Mouse (Mus musculus) ES-CJ7 (cell line): ENCODE measurements around the gene Fam180a.
A peak's percentile ranks its signal among the peaks of the same experiment; 100 is the strongest.

Experiments used
- DNase-seq: peaks from one replicate; pipeline ENCODE4 v3.0.0; 2011; ENCODE audit warnings: low read depth, low spot score

Fam180a gene

GRCm38 (mm10) chr6:35313520-35313919 lies 12.4 kb downstream of the Fam180a start:
- no peak for DNase-seq

DNA sequence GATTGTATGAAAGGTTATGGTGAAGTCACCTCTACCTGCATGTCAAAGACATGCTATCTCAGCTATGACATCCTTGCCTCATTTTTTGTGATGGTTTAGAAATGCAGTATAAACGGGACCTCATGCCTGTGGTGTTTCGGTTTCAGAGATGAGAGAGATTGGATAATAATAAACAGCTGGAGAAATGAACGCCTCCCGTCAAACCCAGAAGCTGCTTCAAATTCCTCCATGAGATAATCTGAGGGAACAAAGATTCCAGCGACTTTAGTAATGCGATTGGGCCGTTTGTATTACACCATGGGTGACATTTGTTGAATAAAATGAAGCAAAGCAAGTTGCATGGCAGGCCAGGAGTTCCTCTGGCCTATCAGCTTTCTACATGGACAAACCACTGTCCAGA lies 16.5 kb downstream of the Fam180a start:
- DNase-seq, result no peak

GRCm38 (mm10) chr6:35308037-35308436 lies 17.9 kb downstream of the Fam180a start, which contains the start of gene Slc13a4:
TSS of gene Slc13a4 (minus strand) at chr6:35308131.
- DNase-seq, result peak; percentile 50

DNA sequence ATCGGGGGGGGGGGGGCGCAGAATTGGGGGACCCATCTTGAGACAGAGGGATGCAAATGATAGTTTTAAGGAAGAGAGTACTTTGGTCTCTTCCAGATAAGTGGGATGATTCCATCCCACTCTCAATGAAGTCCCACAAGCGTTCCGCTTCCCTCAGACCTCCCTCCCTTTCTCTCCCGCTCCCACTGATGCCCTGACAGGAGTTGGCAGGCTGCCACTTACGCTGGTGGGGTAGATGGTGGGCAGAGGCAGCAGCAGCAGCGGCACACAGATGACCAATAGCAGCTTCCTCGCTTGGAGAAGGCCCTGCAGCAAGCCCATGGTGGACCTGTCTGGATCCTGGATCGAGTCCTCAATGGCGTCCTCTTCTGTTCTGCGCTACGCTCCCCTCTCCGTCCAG lies 18.8 kb downstream of the Fam180a start:
- no peak for DNase-seq

GRCm38 (mm10) chr6:35303355-35303900 lies 22.5 kb downstream of the Fam180a start:
- DNase-seq, result no peak

- no peak for DNase-seq
Observed at GRCm38 (mm10) chr6:35302581-35302980, 23.4 kb downstream of the Fam180a start.

- DNase-seq, result no peak
Observed at GRCm38 (mm10) chr6:35298323-35298722, 27.6 kb downstream of the Fam180a start.

DNA sequence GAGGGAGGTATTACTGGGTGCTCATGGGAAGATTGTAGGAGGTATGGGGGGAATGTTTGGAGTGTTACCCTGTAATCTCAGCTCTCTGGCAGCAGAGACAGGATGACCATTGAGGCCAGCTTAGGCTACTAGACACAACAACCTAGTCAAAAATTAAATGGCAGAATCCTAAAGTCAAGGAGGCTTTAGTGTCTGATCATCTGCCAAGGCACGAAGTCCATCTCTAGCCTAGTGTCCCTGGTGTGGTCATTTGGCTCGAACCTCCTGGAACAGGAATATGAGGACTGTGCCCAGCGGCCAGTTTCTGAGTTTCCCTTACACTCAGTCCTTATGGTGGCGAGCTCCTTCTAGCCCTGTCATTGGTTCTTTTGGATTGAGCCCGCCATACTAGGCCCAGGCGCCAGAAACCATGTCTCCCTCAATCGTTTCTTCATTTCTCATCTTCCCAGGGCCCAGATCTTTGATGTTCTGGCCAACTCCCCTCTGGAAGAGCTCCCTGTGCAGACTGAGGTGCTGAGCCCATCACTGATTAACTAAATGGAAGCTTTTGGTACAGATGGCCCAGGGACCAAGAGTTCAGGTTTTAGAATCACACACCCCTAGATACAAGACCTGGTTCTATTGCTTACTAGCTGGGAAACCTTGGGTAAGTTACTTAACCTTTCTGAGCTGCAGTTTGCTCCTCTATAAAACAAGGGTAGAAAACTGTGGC lies 28.3 kb downstream of the Fam180a start:
- no peak for DNase-seq

DNA sequence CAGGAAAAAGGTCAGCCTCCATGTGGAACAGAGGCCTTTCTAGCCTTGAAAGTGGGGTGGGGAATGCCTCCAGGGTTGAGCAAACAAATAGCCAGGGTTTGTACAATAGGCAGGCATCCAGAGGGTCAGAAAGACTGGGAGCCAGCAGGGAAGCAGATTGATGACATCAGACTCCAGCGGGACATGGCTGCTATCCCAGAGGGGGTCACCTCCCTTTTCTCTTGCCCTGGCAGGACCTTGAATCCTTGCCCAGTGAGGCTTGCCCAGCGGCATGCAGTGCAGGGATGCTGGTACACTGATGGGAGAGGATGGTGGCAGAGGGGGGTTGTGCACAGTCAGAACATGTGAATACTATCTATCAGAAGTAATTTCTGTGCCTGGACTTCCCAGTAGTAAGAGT lies 28.9 kb downstream of the Fam180a start:
- DNase-seq, result no peak

DNA sequence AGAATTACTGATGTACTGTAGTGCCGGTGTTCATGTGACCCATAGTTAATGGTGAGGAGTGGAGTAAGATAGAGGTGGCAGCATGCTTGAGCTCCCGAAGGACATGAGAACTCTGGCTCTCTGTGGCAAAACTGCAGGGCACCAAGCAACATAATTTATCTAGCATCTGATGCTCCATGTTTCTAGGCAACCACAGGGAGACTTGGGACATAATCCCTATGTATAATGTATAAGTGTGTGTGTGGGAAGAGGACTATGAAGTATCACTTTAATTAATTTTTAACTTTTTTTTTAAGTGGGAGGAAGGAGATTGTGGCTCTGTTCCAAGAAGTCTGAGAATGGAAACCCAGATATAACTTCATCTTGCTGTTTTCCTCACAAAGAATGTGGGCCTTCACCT lies 31.0 kb downstream of the Fam180a start:
- DNase-seq, result no peak

DNA sequence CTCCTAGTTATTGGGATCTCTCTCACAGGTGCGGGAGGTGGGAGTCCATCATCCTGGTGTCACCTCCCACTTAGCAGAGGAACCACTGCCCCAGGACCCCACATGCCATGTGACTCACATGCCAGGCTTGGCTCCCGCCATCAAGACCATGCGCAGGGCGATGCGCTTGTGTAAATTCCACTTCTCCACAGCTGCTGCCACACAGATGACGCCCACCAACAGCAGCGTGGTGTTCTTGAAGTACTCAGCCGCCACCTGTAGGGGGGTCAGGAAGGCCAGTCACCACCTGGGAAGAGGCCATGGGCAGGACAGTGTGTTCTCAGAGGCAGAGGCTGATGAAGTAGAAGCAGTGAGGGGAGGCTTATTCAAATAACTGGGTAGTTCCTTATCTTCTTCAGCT lies 36.3 kb downstream of the Fam180a start:
- DNase-seq, result peak; percentile 58

- peak; percentile 53 for DNase-seq
Observed at GRCm38 (mm10) chr6:35288920-35289319, 37.0 kb downstream of the Fam180a start.

DNA sequence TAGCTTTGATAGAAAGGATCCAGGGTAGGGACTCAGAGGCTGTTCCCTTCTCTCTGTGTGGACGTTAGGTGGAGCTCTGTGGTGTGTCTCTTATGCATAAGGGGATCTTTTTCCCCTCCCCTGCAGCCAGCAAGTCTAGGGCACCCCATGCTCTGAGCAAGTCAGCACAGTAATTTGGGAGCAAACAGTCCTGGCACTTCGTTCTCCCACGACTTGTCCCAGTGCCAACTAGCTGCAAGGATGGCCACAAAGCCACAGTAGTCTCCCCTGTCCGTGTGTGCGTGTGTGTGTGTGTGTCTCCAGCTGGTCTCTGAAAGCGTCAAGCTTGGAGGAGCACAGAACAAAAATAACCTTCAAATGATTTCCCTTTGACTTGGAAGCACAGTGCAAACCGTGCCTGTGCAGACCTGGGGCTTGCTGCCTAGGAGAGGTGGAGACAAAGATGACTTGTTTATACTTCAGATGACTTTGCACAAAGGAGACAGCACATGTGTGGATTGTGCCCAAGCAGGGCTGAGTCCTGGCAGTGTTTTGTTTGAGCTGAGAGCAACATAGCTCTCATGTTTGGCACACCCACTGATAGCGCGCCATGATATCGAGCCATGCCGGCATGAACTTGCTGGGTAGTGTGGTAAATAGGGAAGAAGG lies 37.7 kb downstream of the Fam180a start:
- DNase-seq, result peak; percentile 21

DNA sequence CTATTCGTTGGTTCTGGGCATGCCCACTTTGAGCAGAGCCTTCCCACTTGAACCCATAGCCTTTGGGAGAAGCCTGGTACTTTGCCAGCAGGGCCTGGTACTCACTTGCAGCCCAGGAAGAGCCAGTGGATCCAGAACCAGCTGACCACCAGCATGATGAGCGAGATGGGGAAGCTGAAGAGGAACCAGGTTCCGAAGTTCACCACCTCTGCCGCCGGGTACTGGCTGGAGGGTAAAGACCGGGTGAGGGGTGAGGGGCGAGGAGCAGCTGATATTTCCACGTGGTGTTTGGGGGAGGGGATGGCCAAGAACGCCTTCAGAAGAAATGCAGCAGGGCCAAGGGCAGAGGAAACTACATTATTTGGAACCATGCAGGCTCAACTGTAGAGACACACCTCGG lies 46.6 kb downstream of the Fam180a start:
- DNase-seq, result no peak

GRCm38 (mm10) chr6:35277903-35278587 lies 47.9 kb downstream of the Fam180a start:
- DNase-seq, result no peak

DNA sequence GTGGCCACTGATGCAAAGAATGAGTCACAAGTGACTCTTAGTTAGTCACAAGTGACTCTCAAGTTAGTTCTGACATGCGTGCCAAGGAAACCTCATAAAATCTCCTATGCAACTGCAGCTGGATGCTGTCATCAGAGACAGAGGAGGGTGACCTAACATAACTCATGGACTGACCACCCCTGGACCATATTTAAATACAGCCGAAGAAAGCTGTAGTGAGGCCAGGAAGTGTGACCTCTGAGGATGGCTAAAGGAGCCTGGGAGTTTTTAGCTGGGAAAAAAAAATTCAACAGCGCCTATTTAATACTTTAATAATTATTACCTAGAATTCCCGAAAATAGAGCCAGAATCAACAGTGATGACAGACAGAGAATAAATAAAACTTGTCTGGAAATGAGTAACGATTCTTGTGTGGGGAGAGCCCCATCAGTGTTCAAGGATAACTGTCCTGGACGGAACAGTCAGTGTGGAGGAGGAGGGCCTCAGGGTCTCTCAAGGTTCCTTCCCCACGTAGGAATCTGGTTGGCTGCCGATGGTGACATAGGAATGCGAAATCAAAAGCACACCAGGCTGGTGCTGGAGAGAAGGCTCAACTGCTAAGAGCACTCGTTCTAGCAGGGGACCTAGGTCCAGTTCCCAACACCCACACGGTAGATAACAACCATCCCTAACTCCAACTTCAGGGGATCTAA lies 52.4 kb downstream of the Fam180a start:
- no peak for DNase-seq

DNA sequence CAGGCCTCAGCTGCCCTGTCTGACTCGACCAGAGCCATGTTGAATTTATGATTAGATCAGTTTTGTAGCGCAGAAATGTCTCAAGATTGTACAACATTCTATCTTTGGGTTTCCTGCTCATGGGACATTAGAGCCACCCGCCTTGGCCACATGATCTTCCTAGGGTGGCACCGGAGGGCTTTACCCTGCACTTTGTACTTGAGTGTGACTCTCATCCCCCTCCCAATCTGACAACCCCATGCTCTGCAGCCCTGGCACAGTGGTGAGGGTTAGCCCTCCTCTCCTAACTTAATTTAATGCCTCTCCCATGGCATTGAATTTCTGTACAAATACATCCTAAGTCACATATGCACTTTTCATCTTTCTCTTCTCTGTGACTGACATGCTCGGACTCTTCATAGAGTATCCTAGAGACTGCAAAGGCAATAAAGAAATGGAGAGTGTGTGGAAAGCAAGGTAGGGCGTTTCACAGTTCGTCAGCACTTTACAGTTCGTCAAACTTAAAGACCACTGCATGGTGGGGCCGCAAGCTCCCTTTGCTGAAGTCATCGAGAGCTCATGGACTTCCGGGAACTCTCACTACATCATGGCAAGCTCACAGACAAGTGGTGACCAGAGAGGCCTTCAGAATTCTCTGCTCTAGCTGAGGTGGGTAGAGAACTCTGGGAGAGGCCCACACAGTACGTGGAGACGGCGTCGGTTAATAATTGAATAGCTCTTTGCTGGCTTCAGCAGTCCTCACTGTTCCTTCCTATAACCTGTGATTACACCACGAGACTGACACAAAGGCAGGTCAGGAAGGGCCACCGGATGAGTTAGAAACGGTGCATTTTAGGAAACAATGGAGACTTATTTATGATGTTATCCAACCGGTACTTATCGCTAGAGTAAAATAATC lies 53.8 kb downstream of the Fam180a start:
- DNase-seq, result no peak

DNA sequence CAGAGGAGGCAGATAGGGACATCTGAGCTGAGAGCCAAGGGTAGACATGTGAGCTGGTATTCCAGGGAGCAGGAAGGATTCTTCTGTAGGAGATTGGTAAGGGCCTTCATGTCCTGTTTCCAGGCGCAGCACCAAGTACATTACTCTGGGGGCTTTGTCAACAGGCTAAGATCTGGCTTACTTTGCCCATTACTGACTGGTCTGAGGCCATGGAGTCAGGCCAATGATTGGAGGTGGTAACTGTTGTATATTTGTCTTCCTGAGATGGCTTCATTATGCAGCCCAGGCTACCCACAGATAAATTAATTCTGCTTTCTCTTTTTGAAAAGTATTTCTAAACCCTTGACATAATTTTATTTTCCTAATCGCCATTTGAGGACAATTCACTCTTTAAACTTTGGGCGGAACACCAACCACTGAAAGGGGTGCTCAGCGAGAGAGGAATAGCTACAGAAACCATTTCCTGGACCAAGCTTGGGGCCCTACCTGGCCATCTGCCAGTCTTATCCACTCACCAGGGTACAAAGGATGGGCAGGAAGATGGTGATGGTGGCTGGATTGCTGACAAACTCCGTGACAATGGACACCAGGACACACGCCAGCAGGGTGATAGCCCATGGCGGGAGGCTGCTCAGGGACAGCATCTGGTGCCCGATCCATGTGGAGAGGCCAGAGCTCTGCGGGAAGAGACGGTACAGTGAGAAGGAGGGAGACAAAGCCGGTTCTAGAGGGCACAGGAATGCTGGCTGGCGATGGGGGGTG lies 54.7 kb downstream of the Fam180a start:
- no peak for DNase-seq

- DNase-seq, result peak; percentile 57
Observed at GRCm38 (mm10) chr6:35269643-35270042, 56.3 kb downstream of the Fam180a start.

DNA sequence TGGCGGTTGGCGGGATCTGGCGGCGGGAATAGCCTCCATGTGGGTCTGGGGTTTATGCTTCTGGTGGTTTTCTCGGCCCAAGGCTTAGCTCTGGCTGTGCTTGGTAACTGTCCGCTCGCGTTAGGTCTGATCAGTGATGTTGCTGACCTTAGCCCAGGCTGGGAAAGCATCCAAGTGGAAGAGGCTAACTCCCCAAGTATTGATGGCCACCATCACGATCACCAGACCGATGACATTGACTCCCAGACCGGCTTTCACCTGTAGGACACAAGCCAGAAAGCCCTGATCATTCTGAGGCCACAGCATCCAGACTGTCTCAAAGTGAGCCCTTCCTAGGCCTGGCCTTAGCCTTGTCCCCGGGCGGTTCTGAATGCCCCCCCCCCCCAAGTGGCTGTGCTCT lies 57.2 kb downstream of the Fam180a start:
- peak; percentile 26 for DNase-seq
